Mouse (Mus musculus) neutrophil, adult 5-6 weeks (primary cell): ENCODE results near the gene Olfr913. TPM values are rescaled to one million over a fixed set of nuclear protein-coding genes. Genes with fewer than 3 reads are reported as not detected.

Source experiments
- ATAC-seq: fragments of 151-379, 151-347 bp; 2 replicates; pipeline ENCODE4 v1.8.0; 2017; ENCODE audit warnings: mild to moderate bottlenecking, moderate TSS enrichment; ENCODE audit not compliant: insufficient number of reproducible peaks, poor library complexity, low FRiP score, severe bottlenecking; ENCODE audit errors: extremely low read depth
- total RNA-seq: library from RNA; stranded (forward); fragments of 200-1000 nt; gene quantifications from 2 replicates; pipeline ENCODE4 v1.2.3, GENCODE M21; 2017

Olfr913 gene
- not detected in 2 replicates for total RNA-seq

DNA sequence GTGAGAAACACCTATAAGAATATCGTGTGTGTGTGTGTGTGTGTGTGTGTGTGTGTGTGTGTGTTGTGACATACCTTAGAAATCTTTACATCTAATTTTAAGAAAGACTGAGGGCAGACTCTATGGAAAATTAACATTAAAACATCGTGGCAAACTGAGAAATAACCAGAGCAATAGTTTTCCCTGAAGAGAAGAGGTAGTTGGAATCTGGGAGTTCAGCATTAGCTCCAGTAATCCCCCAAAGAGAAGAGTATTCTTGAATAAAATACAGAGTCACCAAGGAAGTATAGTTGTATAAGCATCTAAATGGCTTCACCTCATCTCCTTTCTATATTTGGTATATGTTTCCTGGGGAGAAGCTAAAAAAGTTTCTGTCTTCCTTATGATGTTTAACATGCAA is at the start of gene Olfr913:
Gene Olfr913, plus strand, starts transcription at position 301 of the 400 bp plus-strand sequence.
- no peak for ATAC-seq

DNA sequence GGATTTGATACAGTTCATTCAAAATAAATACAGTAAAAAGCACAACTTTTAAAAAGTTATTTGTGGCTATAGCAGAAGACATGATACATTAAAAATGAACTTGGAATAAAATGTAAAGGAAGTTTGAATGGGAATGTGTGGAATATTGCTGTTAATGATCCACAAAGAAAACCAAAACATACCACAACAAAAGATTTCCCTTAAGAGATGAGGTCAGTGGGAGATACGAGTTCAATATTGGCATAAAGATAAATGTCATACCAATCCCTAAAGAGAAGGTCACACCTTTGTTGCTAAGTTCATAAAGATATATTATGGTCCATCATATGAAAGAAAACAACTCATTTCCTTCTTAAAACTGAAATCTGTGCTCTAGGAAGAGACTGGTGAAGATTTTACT is 12.7 kb upstream of the Olfr913 start, which contains the start of gene Olfr912:
Gene Olfr912, plus strand, starts transcription at position 301 of the 400 bp plus-strand sequence.
- ATAC-seq, result no peak

GRCm38 (mm10) chr9:38591056-38591455 is 1.5 kb upstream of the Olfr913 start:
- no peak for ATAC-seq

GRCm38 (mm10) chr9:38604802-38605201 is 12.2 kb downstream of the Olfr913 start, which contains the start of gene Olfr914:
Gene Olfr914 (plus strand): TSS chr9:38605102.
- ATAC-seq, result no peak

DNA sequence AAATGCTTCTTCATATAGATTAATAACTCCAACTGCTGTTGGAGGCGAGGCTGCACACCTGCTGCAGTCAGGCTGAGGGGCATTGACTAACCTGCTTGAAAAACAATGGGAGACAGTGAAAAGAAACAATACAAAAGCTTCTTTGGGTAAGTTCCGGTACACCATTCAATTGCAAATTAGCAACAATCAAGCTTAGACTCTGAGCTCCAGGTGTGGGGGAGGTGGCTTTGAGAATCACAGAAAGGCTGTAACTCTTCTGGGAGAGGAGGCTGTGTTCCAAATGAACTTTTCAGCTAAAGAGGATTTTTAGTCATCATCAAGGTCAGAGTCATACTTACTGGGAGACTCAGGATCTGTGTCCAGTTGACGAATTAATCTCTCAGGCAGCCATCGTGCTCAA is 39.8 kb downstream of the Olfr913 start:
- ATAC-seq, result no peak

Other genes starting within 250 kb of the Olfr913 start
- gene Olfr898, start 244.3 kb upstream of the Olfr913 start, total RNA-seq, result not detected in 2 replicates
- not detected in 2 replicates for gene Olfr250, start 225.9 kb upstream of the Olfr913 start, total RNA-seq
- not detected in 2 replicates for gene Olfr251, start 215.7 kb upstream of the Olfr913 start, total RNA-seq
- gene Olfr147, start 191.1 kb upstream of the Olfr913 start, total RNA-seq, result not detected in 2 replicates
- not detected in 2 replicates for gene Olfr901, start 163.3 kb upstream of the Olfr913 start, total RNA-seq
- not detected in 2 replicates for gene Olfr902, start 145.1 kb upstream of the Olfr913 start, total RNA-seq
- 0.12 TPM in 2 replicates for gene Olfr904, start 129.6 kb upstream of the Olfr913 start, total RNA-seq
- 0.25 TPM in 1 of 2 replicates, not detected in the other for gene Olfr905, start 121.7 kb upstream of the Olfr913 start, total RNA-seq
- gene Olfr906, start 105.7 kb upstream of the Olfr913 start, total RNA-seq, result not detected in 2 replicates
- gene Olfr907, start 97.0 kb upstream of the Olfr913 start, total RNA-seq, result not detected in 2 replicates
- gene Olfr911-ps1, start 71.2 kb upstream of the Olfr913 start, total RNA-seq, result not detected in 2 replicates
- gene Olfr910, start 54.9 kb upstream of the Olfr913 start, total RNA-seq, result not detected in 2 replicates
- 0.12 TPM in 1 of 2 replicates, not detected in the other for gene Olfr912, start 12.6 kb upstream of the Olfr913 start, total RNA-seq
- gene Olfr914, start 12.3 kb downstream of the Olfr913 start, total RNA-seq, result not detected in 2 replicates
- not detected in 2 replicates for gene Olfr916, start 67.1 kb downstream of the Olfr913 start, total RNA-seq
- not detected in 2 replicates for gene Olfr917, start 73.1 kb downstream of the Olfr913 start, total RNA-seq
- not detected in 2 replicates for gene Olfr918, start 81.8 kb downstream of the Olfr913 start, total RNA-seq
- not detected in 2 replicates for gene Olfr919, start 110.9 kb downstream of the Olfr913 start, total RNA-seq
- gene Vwa5a, start 125.5 kb downstream of the Olfr913 start, total RNA-seq, result 9.8 and 10.4 TPM in 2 replicates
- 0.12 TPM in 2 replicates for gene Olfr920, start 159.5 kb downstream of the Olfr913 start, total RNA-seq
- not detected in 2 replicates for gene Olfr921, start 180.3 kb downstream of the Olfr913 start, total RNA-seq
- gene Olfr922, start 221.9 kb downstream of the Olfr913 start, total RNA-seq, result not detected in 2 replicates
- gene Olfr923, start 233.8 kb downstream of the Olfr913 start, total RNA-seq, result not detected in 2 replicates